Mouse (Mus musculus) cerebellum, adult 11 months (tissue): ENCODE results near the gene Mkrn2os.
"Not testable (repeated sequence)": the region's sequence is repeated elsewhere in the genome, so short reads cannot be mapped to it uniquely, and the experiment has no call there.

Experiments
- DNase-seq: peaks from one replicate; pipeline ENCODE4 v3.0.0; 2022

The Mkrn2os gene

DNA sequence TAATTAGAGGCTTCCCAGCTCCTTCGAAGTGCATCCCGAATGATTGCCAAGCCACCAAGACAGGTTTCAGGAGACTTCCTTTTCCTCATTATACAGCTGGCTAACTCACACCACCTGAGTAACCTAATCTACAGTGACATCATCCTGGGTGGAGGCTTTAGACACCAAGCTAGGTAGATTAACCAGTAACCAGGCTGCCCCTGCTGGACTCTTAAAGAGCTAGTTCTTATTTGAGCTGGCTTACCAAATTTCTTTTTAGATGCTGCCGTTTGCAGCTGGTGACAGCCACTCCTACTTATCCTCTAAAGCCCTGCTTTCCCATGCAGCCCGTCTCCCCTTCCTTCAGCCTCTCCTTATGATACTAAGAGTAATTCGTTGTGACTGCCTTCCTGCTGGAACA, at the start of gene Mkrn2os:
Gene Mkrn2os, minus strand, starts transcription at position 119 of the 400 bp plus-strand sequence.
- no peak for DNase-seq

DNA sequence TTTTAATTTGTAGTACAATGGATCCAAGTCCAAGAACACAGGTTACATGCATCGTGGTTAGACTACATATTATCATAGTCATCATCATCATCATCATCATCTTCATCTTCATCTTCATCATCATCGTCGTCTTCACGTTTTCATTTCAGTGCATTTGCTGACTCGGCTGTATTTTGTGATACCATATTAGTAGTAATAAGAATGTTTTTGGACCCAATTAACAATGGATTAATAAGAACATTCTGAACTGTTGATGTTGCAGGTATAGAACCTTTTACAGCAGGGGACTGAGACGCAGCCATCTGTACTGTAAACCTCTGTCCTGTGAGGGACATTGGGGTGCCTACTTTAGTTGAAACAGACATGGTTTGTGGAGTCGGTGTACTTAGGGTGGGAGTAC, 45.8 kb upstream of the Mkrn2os start:
- not testable (repeated sequence) for DNase-seq

GRCm38 (mm10) chr6:115634015-115634414, 41.6 kb upstream of the Mkrn2os start:
- no peak for DNase-seq

DNA sequence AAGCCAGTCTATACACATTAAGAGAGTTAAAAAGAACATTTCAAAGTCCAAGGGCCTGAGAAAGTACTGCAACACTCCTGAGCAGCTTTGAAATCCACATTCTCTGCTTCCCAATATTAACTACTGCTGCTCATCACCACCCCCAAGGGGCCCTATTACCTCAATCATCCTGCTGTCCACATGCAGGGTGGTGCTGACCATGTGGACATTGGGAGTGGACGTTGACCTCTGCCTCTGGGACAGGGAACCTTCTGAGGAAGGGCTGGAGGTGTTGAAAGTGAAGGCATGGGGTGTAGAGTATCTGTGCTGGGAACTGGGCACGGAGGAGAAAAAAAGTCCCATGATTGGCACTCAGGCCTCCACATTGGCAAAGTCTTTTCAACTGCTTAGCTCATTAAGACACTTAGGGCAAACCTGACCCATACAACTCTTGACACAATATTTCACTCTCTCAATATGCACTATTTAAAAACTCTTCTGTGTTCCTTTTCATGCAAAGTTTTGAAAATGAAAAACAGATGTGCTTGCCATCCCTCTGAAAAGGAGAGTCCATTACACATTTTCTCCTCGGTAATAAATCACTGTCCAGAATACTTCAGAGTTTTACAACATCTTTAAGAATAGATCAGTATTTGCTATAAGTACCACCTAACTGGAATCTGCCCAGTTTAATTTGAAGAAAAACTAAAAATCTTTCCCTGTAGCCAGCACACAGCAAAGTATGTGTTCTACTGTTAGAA, 38.9 kb upstream of the Mkrn2os start:
- DNase-seq, result no peak

DNA sequence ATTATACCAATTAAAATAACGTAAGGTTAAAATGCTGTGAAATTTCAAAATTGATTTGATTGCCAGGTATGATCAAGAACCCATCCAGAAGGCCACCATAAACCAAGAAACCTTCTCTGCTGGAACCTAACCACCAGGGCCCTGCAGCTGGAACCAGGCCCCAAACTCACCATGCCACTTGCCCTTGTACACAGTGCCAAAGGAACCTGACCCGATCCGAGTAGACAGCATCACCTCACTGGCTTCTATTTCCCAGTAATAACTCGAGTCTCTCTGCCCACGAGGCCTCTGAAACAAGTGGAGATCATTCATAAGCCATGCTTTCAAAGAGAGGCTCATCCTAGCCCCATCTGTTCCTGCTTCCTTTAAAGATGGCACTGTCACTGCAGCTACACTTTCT, 33.7 kb upstream of the Mkrn2os start:
- DNase-seq, result no peak

DNA sequence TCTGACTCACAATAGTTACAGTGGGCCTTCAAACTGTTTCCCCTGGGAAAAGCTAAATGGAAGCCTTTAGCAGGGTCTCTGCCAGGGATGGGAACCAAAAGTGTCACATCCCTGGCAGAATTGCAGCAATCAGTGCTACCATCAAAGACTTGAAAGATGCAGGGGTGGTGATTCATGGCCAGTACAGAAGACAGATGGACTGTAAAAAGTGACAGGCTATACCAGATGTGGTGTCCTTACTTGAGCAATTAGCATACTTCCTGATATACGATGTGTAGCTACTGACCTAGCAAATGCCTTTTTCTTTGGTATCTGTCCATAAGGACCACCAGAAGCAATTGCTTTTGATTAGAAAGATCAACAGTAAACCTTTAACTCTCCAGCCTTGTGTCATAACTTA, 28.6 kb upstream of the Mkrn2os start:
- DNase-seq, result no peak

DNA sequence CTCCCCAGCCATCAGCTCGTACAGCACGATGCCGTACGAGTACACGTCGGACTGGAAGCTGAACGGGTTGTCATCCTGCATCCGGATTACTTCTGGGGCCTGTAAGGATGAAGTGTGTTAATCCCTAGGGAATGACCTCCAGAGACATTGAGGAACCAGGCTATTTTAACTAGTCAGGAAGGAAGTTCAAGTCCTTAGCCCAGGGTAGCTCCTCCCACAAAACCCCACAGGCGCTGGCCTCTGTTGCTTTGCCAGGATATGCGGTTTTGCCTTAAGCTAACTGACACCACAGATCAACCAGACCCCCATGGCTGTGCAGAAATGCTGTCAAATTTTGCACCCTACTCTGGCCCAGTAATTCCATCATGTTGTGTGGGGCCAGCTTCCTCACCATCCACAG, 27.4 kb upstream of the Mkrn2os start:
- DNase-seq, result no peak

GRCm38 (mm10) chr6:115615983-115616382, 23.6 kb upstream of the Mkrn2os start:
- no peak for DNase-seq

GRCm38 (mm10) chr6:115613793-115614192, 21.4 kb upstream of the Mkrn2os start:
- DNase-seq, result no peak

DNA sequence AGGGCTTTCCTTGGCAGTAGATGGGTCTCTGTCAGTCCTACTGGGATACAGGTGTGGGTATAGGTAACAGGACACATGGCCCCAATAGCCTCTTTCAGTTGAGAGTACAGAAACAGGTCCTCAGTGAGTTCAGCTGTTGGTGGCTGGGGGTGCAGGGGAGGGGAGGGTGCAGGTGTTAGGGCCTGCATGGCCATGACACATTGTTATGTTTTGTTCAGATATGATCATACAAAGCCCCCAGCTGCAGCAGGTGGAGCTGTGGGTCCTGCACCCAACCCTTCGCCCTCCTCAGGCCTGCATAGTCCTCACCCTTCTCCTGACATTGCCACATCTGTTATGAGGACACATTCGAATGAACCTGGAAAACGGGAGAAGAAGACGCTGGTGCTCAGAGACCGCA, 17.9 kb upstream of the Mkrn2os start:
- no peak for DNase-seq

DNA sequence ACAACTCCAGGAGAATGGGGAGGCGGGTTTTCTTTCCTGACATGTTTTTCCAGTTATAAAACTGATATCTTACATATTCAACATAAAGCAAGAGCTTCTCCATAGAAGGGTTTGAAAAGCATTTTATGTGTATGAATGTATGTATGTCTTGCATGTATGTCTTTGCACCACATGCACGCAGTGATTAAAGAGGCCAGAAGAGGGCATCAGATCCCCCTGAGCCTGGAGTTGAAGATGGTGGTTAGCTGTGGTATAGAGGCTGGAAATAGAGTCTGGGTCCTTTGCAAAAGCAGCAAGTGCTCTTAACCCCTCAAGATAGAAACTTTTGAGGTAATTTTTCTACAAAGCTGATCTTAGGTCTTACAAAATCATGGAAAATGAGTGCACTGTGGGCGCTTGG, 16.7 kb upstream of the Mkrn2os start:
- no peak for DNase-seq

DNA sequence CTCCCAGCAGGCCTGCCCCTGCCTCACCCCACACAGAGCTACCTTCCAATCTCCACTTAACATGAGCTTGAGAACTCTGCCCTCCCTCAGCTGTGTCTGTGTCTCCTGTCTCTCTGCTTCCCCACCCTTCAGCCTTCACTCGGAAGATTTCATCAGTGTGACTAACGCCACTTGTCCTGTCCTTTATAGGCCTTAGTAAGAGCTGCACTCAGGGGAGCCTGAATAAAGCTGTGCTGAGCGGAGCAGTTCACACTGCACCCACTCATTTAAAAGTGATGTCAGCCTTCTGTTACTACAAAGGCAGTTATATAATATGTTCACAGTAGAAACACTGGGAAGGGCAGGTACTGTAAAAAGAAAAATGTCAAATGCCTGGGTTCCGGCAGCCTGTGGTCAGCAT, 15.1 kb upstream of the Mkrn2os start:
- no peak for DNase-seq

DNA sequence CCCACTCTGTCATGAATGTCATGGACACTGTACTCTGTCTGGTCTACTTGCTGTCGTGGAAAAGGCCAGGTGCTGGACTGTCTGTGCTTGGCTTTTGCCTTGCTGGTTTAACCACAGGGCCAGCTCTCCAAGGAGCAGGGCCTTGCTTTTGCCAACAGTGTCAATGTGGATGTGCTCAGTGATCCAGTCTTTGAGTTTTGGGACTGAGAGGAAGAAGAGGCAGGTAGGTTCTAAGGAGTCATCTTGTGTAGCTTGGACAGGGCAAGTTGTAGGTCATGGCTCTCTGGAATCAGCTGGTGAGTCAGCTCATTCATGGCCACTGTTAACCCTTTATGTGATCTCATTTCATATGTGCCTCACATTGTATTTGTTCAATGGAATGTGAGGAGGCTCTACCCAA, 14.1 kb upstream of the Mkrn2os start:
- no peak for DNase-seq

DNA sequence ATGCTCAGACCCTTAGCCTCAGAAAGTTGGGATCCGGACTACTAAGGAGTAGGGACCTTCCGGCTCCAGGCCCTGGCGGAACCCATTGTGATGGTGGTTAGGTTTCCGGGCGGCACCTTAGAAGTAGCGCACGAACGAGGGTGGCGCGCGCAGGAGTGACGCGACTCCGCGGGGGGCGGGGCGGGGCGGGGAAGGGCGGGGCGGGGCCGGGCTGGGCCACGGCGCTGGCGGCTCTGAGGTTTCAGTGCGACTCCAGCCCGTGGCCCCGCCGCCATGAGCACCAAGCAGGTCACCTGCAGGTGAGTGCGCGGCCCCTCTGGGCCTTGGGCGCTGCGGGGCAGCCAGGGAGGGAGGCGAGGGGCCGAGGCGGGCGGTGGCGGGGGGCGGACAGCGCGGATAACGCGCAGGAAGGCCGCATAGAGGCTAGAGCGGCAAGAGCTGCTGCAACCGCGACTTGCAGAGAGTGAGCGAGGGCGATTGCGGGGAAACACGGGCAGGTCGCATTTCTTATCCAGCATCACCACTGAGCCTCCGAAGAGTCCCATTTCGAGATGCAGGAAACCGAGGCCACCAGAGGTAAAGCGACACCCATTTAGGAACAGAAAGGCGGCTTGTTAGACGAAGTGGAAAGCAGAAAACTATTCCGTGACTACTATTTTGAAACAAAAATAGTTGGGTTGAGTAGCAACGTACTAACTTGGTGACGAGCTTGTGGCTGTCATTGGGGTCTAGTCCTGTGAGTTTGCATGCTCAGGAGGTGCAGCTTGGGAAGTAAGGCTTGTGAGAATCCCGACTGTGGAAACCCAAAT, 9.5 kb upstream of the Mkrn2os start, which contains the start of gene Mkrn2:
Gene Mkrn2, plus strand, starts transcription at position 188 of the 809 bp plus-strand sequence.
- DNase-seq, result peak; percentile 80

DNA sequence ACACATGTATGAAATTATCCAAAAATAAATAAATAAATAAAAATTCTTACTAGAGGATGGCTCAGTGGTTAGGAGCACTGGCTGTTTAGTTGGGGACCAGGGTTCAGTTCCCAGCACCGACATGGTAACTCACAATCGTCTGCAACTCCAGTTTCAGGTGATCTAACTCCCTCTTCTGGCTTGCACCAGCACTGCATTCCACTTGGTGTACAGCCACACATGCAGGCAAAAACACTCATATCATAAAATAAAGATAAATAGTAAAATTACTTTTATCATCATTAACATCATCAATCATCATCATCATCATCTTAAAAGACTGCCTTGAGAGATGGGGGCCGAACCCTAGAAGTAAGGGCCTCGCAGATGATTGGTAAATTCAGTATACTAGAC, 8.9 kb upstream of the Mkrn2os start:
- DNase-seq, result no peak

DNA sequence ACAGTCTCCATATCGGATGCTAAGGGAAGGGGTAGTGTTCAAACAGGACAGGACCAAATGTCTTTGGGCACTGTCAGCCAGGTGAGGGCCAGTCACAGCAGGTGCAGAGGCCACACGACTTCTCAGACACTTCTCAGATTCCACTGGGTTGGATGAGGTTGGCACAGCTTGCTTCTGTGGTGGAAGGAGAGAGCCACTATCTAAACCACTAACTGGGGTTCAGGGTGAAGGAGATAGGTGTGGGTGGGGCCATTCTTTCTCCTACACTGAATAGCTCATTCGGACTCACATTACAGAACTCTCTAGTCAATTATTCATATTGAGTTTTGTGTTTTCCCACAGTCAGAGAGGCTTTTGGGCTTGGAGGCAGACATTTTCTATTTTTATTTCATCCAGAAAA, 3.3 kb upstream of the Mkrn2os start:
- no peak for DNase-seq

DNA sequence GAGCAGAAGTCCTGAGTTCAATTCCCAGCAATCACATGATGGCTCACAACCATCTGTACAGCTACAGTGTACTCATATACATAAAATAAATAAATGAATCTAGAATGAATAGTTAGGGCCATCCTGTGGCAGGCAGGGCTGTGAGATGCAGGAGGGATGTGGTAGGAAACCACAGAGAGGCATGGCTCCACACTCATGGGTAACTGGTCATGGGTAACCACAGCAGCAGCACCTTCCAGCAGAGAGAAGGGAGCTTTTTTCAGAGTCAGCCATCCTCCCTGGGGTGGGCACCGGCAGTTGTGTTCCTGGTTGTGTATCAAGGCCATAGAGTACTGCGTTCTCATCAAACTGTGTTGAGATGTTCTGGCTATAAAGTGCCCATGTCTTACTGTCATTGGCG, 2.1 kb upstream of the Mkrn2os start:
- no peak for DNase-seq

DNA sequence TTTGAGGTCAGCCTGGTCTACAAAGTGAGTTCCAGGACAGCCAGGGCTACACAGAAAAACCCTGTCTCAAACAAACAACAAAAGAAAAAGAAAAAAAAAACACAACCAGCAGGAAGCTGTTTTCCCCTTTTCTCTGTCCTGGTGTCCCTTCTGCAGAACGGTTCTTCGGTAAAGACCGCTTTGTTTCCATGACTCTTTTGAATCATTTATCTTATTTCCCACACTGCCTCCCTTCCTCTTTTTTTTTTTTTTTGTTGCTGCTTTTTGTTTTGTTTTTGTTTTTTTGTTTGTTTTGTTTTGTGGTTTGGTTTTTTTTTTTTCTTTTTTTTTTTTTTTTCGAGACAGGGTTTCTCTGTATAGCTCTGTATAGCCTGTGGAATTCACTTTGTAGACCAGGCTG, 876 bp upstream of the Mkrn2os start:
- DNase-seq, result no peak

GRCm38 (mm10) chr6:115591692-115592359, 550 bp downstream of the Mkrn2os start:
- DNase-seq, result no peak

- no peak for DNase-seq
Observed at GRCm38 (mm10) chr6:115586321-115586720, 6.1 kb downstream of the Mkrn2os start.

DNA sequence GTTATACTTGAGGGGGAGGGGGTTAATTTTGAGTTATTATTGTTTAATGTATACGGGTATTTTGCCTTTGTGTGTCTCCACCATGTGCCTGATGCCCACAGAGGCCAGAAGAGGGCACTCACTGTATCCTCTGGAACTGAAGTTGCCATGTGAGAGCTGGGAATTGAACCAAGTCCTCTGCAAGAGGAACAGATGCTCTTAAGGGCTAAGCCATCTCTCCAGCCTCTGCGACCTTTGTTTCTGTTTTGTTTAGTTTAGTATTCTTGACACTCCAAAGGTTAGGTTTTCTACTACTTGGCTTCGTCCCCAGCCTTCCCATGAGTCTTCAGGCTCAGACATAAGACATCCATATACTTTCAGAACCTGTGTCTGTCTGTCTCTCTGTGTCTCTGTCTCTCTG, 8.2 kb downstream of the Mkrn2os start:
- no peak for DNase-seq

DNA sequence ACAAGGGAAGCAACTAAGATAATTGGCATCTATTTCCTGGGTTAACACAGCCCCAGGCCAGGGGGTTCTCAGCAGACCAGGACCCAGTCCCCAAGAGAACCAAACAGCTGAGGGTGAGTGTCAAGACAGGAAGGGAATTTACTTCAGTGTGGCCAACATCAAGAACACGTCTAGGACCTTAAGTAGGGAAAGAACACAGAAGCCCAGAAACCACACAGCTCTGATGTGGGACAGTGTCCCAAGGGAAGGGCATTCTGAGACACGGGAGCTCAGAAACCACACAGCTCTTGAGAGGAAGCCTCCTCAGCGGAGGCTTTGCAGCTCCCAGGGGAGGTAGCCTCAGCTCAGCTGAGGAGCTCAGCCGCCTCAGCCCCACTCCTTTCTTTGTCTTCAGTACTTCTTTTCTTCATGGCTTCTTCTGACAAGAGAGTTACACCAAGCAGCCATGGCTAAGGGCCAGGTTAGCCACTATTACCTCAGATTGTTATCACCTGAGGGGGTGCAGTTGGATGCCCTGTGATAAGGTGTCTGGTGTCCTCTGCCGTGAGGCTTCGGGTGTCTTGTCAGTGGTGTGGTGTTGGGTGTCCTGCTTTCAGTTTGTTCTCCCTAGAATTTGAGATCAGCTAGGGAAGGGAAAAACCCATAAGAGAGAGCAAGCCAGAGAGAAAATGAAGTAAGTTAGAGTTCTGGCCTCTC, 8.8 kb downstream of the Mkrn2os start:
- DNase-seq, result no peak
